Mouse (Mus musculus): ENCODE measurements around the gene S100a4. TPM values are rescaled to one million over a fixed set of nuclear protein-coding genes. Genes with fewer than 3 reads are reported as not detected.

Gene S100a4
- total RNA-seq (2023; ENCODE audit: inconsistent age), result 51.7 to 70.7 TPM (median 60.6 TPM) in 4 replicates

DNA sequence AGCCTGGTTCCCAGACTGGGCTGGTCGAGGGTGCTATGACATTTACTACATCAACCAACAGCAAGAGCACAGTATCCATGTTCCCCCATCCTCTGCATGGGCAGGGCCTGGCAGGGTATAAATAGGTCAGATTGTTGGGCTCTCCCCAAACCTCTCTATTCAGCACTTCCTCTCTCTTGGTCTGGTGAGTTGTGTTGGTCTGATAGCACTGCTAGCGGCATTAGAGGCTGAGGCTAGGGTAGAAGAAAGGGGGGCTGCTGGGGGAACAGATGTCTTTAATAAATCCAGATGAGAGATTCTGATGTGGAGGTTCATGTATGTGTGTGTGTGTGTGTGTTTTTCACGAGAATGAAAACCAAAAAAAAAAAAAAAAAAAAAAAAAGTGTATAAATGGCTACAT, at the start of gene S100a4:
Gene S100a4 (plus strand): TSS at position 149 of the 400 bp plus-strand sequence.

DNA sequence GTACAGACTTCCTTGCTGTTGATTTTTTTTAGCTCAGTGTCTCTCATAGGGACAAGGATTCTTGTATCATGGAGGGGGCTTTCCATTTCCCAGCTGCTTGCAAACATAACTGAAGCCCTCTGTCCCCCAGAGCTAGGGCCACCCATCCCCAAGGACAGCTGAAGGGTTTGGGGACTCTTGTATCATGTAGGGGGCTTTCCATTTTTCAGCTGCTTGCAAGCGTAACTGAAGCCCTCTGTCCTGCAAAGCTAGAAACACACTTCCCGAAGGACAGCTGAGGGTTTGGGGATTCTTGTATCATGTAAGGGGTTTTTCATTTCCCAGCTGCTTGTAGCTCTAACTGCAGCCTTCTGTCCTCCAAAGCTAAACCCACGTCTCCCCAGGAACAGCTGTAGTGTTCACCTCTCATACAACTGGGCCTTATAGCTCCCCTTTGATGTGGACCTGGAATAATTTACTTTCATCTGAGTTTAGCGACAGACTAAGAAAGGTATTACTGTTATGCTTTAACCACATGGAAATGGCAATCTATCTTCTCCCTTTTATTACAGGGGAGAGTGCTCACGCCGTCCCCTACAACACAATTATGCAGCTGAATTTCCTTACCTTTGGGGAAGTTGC, 43.5 kb upstream of the S100a4 start, which contains the start of gene S100a3:
Gene S100a3 (plus strand): TSS at position 571 of the 621 bp plus-strand sequence.

GRCm38 (mm10) chr3:90589947-90590346, 13.6 kb upstream of the S100a4 start, which contains the start of gene S100a2:
Gene S100a2, plus strand, starts transcription at chr3:90590247.

DNA sequence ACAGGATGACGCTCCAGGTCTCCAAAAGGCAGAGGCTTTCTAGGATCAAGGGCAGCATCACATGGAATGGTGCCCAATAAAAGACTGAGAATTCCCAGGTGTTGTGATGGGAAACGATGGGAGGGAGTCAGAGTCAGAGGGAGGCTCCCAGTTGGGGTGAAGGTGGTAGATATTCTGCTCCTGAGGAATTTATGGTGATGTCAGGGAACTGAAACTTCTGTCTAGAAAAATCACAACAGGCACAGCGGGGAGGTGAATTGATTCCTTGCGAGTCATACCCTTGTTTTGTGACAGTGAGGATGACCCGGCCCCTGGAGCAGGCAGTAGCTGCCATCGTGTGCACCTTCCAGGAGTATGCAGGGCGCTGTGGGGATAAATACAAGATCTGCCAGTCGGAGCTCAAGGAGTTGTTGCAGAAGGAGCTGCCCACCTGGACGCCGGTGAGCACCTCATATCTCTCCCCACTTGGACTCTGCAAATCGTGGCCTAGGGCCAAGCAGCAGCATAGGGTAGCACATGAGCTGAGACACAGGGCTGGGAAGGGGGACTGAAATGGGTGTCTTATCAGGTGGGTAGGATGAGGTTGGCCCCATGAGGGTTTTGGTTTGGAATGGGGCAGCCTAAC, 2.0 kb upstream of the S100a4 start, which contains the start of gene Gm42674:
Gene Gm42674 (plus strand): TSS at position 419 of the 625 bp plus-strand sequence.

GRCm38 (mm10) chr3:90608223-90608622, 4.7 kb downstream of the S100a4 start, which contains the start of gene S100a5:
Gene S100a5, plus strand, starts transcription at chr3:90608523.

DNA sequence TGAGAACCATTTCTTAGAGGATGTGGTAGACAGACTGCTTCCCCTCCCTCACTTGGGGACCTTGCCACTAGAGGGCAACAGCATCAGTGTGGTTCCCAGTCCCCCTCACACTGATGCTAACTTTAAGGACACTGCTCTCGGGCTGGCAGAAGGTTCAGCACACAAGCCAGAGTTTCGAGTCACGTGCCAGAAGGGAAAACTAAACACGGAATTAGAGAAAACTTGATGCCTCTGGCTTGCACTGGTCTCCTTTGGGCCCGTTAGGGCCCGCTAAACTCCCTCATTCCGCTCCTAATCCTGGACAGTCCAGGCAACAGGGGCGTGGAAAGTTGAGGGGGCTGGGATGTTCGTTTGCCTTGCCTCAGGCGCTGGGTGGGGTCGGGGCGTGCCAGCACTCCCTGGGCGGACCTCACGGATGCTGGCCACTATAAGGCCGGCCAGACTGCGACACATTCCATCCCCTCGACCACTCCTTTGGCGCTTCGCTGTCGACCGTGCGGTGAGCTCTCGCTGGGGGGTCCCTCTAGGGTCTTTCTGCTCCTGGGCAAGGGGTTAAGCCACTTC, 9.2 kb downstream of the S100a4 start, which contains the start of gene S100a6:
Gene S100a6 (plus strand): TSS at position 155 of the 564 bp plus-strand sequence.

DNA sequence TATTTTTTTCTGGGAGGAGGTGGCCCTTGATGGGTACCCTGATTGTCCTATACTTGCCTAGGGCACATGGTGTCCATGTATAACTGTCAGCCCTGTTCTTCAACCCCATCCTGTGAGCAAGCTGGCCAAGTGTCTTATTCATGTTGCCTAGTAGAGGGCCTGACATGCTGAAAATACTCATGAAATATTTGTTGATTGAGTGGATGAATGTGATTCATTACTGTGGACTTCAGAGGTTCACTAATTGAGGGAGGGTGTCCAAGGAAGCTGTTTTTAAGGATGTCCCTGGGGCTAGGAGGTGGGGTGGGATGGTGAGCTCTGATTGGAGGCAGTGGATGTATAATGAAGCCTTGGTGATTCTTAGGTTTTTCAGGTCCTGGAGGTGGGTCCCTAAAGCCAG, 50.1 kb downstream of the S100a4 start, which contains the start of gene S100a7a:
Gene S100a7a (plus strand): TSS at position 301 of the 400 bp plus-strand sequence.

Other genes starting within 250 kb of the S100a4 start
- gene Slc27a3, start 213.8 kb upstream of the S100a4 start, total RNA-seq (2023; ENCODE audit: inconsistent age), result 0.99 to 2.0 TPM (median 1.6 TPM) in 4 replicates
- gene Ints3, start 170.1 kb upstream of the S100a4 start, total RNA-seq (2023; ENCODE audit: inconsistent age), result 50.8 to 61.1 TPM (median 56.2 TPM) in 4 replicates
- 0.83 TPM in 1 of 4 replicates, not detected in the others for gene Npr1, start 137.9 kb upstream of the S100a4 start, total RNA-seq (2023; ENCODE audit: inconsistent age)
- 85.5 to 94.6 TPM (median 90.6 TPM) in 4 replicates for gene Ilf2, start 127.6 kb upstream of the S100a4 start, total RNA-seq (2023; ENCODE audit: inconsistent age)
- gene Snapin, start 112.7 kb upstream of the S100a4 start, total RNA-seq (2023; ENCODE audit: inconsistent age), result 52.9 to 66.8 TPM (median 60.9 TPM) in 4 replicates
- 188 to 206 TPM (median 192 TPM) in 4 replicates for gene Chtop, start 94.3 kb upstream of the S100a4 start, total RNA-seq (2023; ENCODE audit: inconsistent age)
- 1.0 to 1.6 TPM in 2 of 4 replicates, not detected in the others for gene S100a1, start 89.4 kb upstream of the S100a4 start, total RNA-seq (2023; ENCODE audit: inconsistent age)
- gene S100a13, start 89.3 kb upstream of the S100a4 start, total RNA-seq (2023; ENCODE audit: inconsistent age), result 17.0 to 22.0 TPM (median 19.6 TPM) in 4 replicates
- 0.48 to 1.3 TPM (median 0.83 TPM) in 3 of 4 replicates, not detected in the other for gene S100a14, start 76.9 kb upstream of the S100a4 start, total RNA-seq (2023; ENCODE audit: inconsistent age)
- not detected in 4 replicates for gene S100a16, start 66.5 kb upstream of the S100a4 start, total RNA-seq (2023; ENCODE audit: inconsistent age)
- gene S100a3, start 43.2 kb upstream of the S100a4 start, total RNA-seq (2023; ENCODE audit: inconsistent age), result 0.27 to 1.6 TPM (median 0.86 TPM) in 3 of 4 replicates, not detected in the other
- gene S100a2, start 13.5 kb upstream of the S100a4 start, total RNA-seq (2023; ENCODE audit: inconsistent age), result not detected in 4 replicates
- 3.3 TPM in 1 of 4 replicates, not detected in the others for gene Gm42674, start 1.9 kb upstream of the S100a4 start, total RNA-seq (2023; ENCODE audit: inconsistent age)
- gene S100a5, start 4.8 kb downstream of the S100a4 start, total RNA-seq (2023; ENCODE audit: inconsistent age), result 2.0 to 6.8 TPM (median 4.0 TPM) in 4 replicates
- gene S100a6, start 9.1 kb downstream of the S100a4 start, total RNA-seq (2023; ENCODE audit: inconsistent age), result 62.1 to 83.5 TPM (median 70.4 TPM) in 4 replicates
- not detected in 4 replicates for gene S100a7a, start 50.2 kb downstream of the S100a4 start, total RNA-seq (2023; ENCODE audit: inconsistent age)
- gene S100a8, start 65.2 kb downstream of the S100a4 start, total RNA-seq (2023; ENCODE audit: inconsistent age), result 4.9 to 7.9 TPM (median 6.2 TPM) in 4 replicates
- gene S100a9, start 92.0 kb downstream of the S100a4 start, total RNA-seq (2023; ENCODE audit: inconsistent age), result 5.4 to 8.4 TPM (median 7.1 TPM) in 4 replicates
- gene Pglyrp4, start 123.1 kb downstream of the S100a4 start, total RNA-seq (2023; ENCODE audit: inconsistent age), result not detected in 4 replicates
- gene Gm5849, start 174.1 kb downstream of the S100a4 start, total RNA-seq (2023; ENCODE audit: inconsistent age), result not detected in 4 replicates

All from B cell, adult (primary cell).